Comparison of ENCODE assay signal across 20 mouse cellular contexts in the genomic region with DNA sequence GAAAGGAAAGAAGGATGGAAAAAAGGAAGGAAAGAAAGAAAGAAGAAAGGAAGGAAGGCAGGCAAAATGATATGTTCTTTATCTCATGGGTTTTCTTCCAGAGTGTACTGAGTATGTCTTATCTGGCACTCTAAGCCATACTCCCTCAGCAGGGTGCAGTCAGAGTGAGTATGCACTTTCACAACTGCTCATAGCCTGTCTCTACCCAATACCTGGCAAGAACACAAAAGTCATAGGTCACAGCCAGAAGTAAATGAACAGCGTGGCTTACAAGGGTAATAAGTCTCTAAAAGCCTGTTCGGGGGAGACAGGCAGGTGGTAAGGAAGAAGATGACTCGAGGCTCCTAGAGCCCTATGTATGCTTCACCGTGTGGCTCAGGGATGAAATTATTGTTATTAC.
"Had no signal": no experiment of that assay in that cellular context is flagged by ENCODE, and none has a peak within 500 bp of the region (broad histone marks: within the 10 kb centered on the region; RNA-seq: fewer than 3 reads in every experiment).

No protein-coding gene starts in this region.

- ATAC-seq: inflammation-experienced regulatory T-cells, adult 6 months; intestine, embryonic 16.5 days; liver, embryonic 12.5 days; midbrain, embryonic 16.5 days had no signal

- H3K36me3 ChIP-seq: limb, embryonic 12.5 days; limb, embryonic 15.5 days; liver, embryonic 12.5 days; liver, embryonic 15.5 days; midbrain, embryonic 12.5 days; neural tube, embryonic 13.5 days; stomach, embryonic 15.5 days had no signal

- H3K27ac ChIP-seq: limb, embryonic 12.5 days; limb, embryonic 15.5 days; liver, embryonic 12.5 days; liver, embryonic 15.5 days; midbrain, embryonic 12.5 days; neural tube, embryonic 13.5 days; stomach, embryonic 15.5 days had no signal

- DNase-seq: left cerebral cortex, postnatal 4 days; lung, adult 2 months; lung, postnatal 14 days; lung, postnatal 4 days; retina, postnatal 1 day; right cerebral cortex, postnatal 25 days; spleen, adult 18-20 months; thymus, adult 18-20 months; thymus, postnatal 36 days had no signal

- H3K4me3 ChIP-seq: limb, embryonic 12.5 days; limb, embryonic 15.5 days; liver, embryonic 12.5 days; liver, embryonic 15.5 days; midbrain, embryonic 12.5 days; myocyte; neural tube, embryonic 13.5 days; stomach, embryonic 15.5 days had no signal

- H3K4me2 ChIP-seq: limb, embryonic 12.5 days; limb, embryonic 15.5 days; liver, embryonic 12.5 days; liver, embryonic 15.5 days; midbrain, embryonic 12.5 days; neural tube, embryonic 13.5 days; stomach, embryonic 15.5 days had no signal

- H3K9me3 ChIP-seq: limb, embryonic 12.5 days; limb, embryonic 15.5 days; liver, embryonic 12.5 days; liver, embryonic 15.5 days; neural tube, embryonic 13.5 days; stomach, embryonic 15.5 days had no signal

- H3K27me3 ChIP-seq: limb, embryonic 12.5 days; limb, embryonic 15.5 days; liver, embryonic 12.5 days; liver, embryonic 15.5 days; midbrain, embryonic 12.5 days; neural tube, embryonic 13.5 days; stomach, embryonic 15.5 days had no signal

- H3K9ac ChIP-seq: limb, embryonic 12.5 days; limb, embryonic 15.5 days; liver, embryonic 12.5 days; liver, embryonic 15.5 days; midbrain, embryonic 12.5 days; neural tube, embryonic 13.5 days; stomach, embryonic 15.5 days had no signal

- H3K4me1 ChIP-seq: liver, embryonic 12.5 days; liver, embryonic 15.5 days had no signal
